Mouse (Mus musculus): ENCODE data around the gene Tut1. TPM values are rescaled to one million over a fixed set of nuclear protein-coding genes. Genes with fewer than 3 reads are reported as not detected.

Tut1 gene
- polyA plus RNA-seq, 1 experiment = 24.9 TPM

DNA sequence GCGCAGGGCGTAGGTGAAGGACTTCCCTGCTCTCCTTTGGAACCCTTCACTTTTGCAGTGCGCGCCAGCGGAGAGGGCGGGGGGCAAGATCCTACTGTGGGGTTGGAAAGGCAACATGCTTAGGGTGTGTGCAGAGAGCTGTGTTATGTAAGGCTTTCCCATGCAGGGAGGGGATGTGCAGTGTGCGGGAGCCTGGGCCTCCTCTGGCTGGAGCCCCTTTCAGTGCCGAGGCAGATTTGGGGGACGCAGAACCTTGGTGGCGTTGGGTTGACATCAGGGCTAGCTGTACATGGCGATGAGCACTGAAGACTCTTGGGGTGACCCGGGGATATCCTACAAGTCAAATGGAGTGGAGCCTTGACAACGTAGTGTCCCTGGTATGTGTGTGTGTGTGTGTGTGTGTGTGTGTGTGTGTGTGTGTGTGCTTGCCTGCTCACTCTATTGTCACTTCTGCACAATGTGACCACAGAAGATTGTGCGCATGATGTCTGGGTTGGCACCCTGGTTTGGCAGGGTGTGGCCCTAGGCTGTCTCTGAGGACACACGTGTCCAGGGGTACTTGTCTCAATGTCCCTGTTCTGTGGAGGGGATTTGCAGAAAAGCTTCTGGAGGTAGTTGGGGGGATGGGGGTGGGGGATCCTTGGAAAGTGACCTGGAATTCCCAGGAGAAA is 36.9 kb downstream of the Tut1 start:
- H3K36me3 ChIP-seq (ENCODE audit: control insufficient read depth, insufficient read depth) = no peaks in the 10 kb centered on the region
- peak overlapping the region; percentile 92 for H3K4me3 ChIP-seq
- H3K4me2 ChIP-seq (ENCODE audit: low read depth) = peak overlapping the region; percentile 100
- no peaks in the 10 kb centered on the region for H3K27me3 ChIP-seq (ENCODE audit: control insufficient read depth, insufficient read depth, insufficient read length)
- peak overlapping the region; percentile 71 for H3ac ChIP-seq (ENCODE audit: control insufficient read depth, insufficient read length)
- TF ChIP-seq POLR2AphosphoS2 (IDR thresholded peaks at IDR 0.05; ENCODE audit: insufficient read length, low read depth) (peak; percentile 26), TCF3 (IDR thresholded peaks at IDR 0.05; ENCODE audit: insufficient read length, low read depth) (no peak), USF1 (IDR thresholded peaks at IDR 0.05; ENCODE audit: low read depth) (no peak), MYOG (IDR thresholded peaks at IDR 0.05; ENCODE audit: control insufficient read depth in 1 of 3, insufficient read depth in 1 of 3, insufficient read length in 2 of 3, low read depth in 2 of 3) (peak in 1 of 3 experiments; percentile 26), E2F4 (IDR thresholded peaks at IDR 0.05; ENCODE audit: insufficient read depth) (no peak), POLR2A (IDR thresholded peaks at IDR 0.05; ENCODE audit: insufficient read length, low read depth) (peak; percentile 56), TCF12 (IDR thresholded peaks at IDR 0.05; ENCODE audit: insufficient read depth, poor library complexity, severe bottlenecking) (no peak), MYOD1 (IDR thresholded peaks at IDR 0.05; ENCODE audit: control insufficient read depth in 1 of 3, insufficient read length in 2 of 3, low read depth in 2 of 3) (no peak), MAX (IDR thresholded peaks at IDR 0.05; ENCODE audit: low read depth) (peak; percentile 47), CEBPB (IDR thresholded peaks at IDR 0.05; ENCODE audit: insufficient read depth, poor library complexity, severe bottlenecking) (no peak), SRF (IDR thresholded peaks at IDR 0.05; ENCODE audit: control insufficient read depth, insufficient read length, low read depth) (no peak), REST (IDR thresholded peaks at IDR 0.05; ENCODE audit: insufficient read depth, insufficient read length) (no peak)
- peaks cover 63% of the 10 kb centered on the region for H3K79me2 ChIP-seq (ENCODE audit: control insufficient read depth, insufficient read depth)

DNA sequence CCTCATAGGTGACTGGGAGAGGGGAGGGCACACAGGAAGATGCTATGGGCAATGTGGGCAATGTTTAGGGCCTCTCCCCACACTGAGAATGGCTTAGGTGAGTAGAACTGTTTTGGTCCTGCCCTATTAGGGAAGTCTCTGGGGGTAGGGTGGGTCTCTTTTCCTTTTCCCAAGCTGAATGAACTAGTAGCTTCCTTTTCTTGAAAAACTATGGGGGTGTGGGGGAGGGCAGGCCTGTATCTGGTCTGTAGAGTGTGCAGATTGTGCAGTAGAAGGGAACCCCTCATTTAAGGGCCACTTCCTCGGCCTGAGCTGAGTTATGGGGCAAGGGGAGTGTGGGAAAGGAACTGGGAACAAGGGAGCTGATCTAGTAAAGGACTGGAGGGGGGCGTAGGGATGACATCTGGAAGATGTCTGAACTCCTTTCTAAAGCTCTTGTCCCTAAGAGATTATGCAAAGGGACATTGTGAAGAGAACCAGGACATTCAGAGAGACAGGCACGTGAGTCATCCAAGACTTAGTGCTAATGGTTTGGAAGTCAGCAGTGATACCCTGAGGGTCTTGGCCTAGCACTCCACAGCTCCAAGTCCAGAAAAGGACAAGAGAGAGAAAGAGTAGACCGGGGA is 37.7 kb downstream of the Tut1 start:
- H3K27me3 ChIP-seq (ENCODE audit: control insufficient read depth, insufficient read depth, insufficient read length) = no peaks in the 10 kb centered on the region
- TF ChIP-seq REST (IDR thresholded peaks at IDR 0.05; ENCODE audit: insufficient read depth, insufficient read length) (no peak), SRF (IDR thresholded peaks at IDR 0.05; ENCODE audit: control insufficient read depth, insufficient read length, low read depth) (no peak), USF1 (IDR thresholded peaks at IDR 0.05; ENCODE audit: low read depth) (no peak), E2F4 (IDR thresholded peaks at IDR 0.05; ENCODE audit: insufficient read depth) (no peak), POLR2AphosphoS2 (IDR thresholded peaks at IDR 0.05; ENCODE audit: insufficient read length, low read depth) (peak; percentile 42), TCF3 (IDR thresholded peaks at IDR 0.05; ENCODE audit: insufficient read length, low read depth) (no peak), MAX (IDR thresholded peaks at IDR 0.05; ENCODE audit: low read depth) (no peak)
- peak overlapping the region; percentile 71 for H3ac ChIP-seq (ENCODE audit: control insufficient read depth, insufficient read length)
- peak overlapping the region; percentile 100 for H3K4me2 ChIP-seq (ENCODE audit: low read depth)
- H3K79me2 ChIP-seq (ENCODE audit: control insufficient read depth, insufficient read depth) = peaks cover 70% of the 10 kb centered on the region
- H3K4me3 ChIP-seq = peak overlapping the region; percentile 92
- no peaks in the 10 kb centered on the region for H3K36me3 ChIP-seq (ENCODE audit: control insufficient read depth, insufficient read depth)

DNA sequence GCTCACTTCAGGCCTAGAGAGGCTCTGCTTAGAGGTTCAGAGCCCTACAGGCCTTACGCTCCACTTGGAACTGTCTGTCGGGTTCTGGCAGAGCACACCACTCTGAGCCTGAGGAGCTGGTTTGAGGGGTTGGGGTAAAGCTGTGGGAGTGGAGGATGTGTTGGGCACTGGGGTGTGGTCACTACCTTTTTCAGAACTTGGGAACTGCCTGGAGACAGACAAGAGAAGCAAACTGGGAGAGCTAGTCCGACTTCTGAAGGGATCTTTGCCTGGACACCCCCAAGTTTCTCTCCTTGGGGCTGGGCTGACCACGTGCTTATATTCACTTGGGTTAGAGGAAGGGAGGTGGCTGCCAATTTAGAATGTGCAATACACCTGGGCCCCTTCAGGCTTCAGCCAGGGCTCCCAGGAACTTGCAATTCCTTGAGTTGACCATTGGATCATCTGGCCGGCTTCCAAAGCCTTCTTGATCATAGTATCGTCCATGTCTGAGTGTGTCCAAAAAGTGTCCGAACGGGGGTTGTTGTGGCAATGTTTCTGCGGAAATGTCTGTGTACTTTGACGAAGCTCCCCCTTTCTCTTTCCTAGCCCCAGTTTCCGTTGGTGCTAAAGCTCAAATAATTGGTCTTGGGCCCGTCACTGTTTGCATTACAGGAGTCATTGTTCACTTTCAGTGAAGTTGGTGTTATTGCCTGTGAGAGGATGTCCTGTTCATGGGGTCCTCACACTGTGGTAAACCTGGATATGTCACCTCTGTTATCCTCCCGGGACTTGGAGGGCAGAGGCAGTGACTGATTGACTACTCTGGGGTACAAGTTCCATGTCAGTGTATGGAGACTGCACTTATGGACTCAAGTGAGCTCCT is 38.5 kb downstream of the Tut1 start:
- Histone ChIP-seq H3K36me3 (ENCODE audit: control insufficient read depth, insufficient read depth) (no peaks in the 10 kb centered on the region), H3K27me3 (ENCODE audit: control insufficient read depth, insufficient read depth, insufficient read length) (no peaks in the 10 kb centered on the region), H3K79me2 (ENCODE audit: control insufficient read depth, insufficient read depth) (peaks cover 77% of the 10 kb centered on the region), H3K4me2 (ENCODE audit: low read depth) (peak overlapping the region; percentile 100), H3K4me3 (peak overlapping the region; percentile 92), H3ac (ENCODE audit: control insufficient read depth, insufficient read length) (peak overlapping the region; percentile 71)
- TF ChIP-seq TCF3 (IDR thresholded peaks at IDR 0.05; ENCODE audit: insufficient read length, low read depth) (no peak), MYOG (IDR thresholded peaks at IDR 0.05; ENCODE audit: control insufficient read depth in 1 of 3, insufficient read depth in 1 of 3, insufficient read length in 2 of 3, low read depth in 2 of 3) (no peak), E2F4 (IDR thresholded peaks at IDR 0.05; ENCODE audit: insufficient read depth) (no peak), TCF12 (IDR thresholded peaks at IDR 0.05; ENCODE audit: insufficient read depth, poor library complexity, severe bottlenecking) (no peak), MAX (IDR thresholded peaks at IDR 0.05; ENCODE audit: low read depth) (no peak), USF1 (IDR thresholded peaks at IDR 0.05; ENCODE audit: low read depth) (peak; percentile 23), POLR2AphosphoS2 (IDR thresholded peaks at IDR 0.05; ENCODE audit: insufficient read length, low read depth) (no peak), REST (IDR thresholded peaks at IDR 0.05; ENCODE audit: insufficient read depth, insufficient read length) (no peak)

DNA sequence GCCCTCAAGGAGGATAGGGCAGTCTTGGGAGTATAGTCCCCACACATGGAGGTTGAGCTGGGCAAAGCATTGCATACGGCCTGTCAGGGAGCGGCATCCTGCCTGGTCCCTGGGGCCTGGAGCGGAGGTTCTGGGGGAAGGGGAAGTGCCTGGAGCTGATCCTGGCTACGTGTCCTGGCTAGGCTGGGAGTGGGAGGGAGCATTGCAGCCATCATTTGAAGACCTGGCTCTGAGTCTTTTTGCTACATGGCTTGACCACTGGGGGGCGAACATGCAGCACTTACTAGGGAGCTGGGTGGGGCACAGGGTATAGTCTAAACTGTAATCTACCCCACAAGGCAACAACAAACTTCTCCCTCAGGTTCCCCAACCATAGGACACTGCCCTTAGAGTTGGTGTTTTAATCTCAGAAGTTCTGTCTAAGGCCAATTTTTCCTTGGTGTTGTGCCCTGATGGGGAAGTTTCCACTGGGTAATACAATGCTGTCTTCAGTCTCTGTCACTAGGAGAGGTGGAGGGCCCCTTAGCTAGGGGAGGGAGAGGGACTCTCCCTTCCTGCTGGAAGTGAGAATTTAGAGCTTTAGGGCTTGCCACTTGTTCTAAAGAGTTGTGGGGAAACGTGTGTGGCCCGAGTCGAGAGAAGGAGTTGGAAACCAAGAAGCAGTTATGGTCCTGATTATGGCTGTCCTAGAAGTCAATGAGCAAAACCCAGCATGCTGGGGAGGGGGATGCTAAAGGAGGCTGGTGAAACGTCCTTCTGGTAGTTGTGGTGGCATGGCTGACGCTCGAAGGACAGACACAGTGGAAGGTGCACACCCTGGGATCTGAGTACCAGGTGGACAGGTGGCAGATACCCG is 39.4 kb downstream of the Tut1 start:
- Histone ChIP-seq H3K36me3 (ENCODE audit: control insufficient read depth, insufficient read depth) (no peaks in the 10 kb centered on the region), H3K79me2 (ENCODE audit: control insufficient read depth, insufficient read depth) (peaks cover 85% of the 10 kb centered on the region), H3K4me2 (ENCODE audit: low read depth) (peak overlapping the region; percentile 100), H3K27me3 (ENCODE audit: control insufficient read depth, insufficient read depth, insufficient read length) (no peaks in the 10 kb centered on the region), H3ac (ENCODE audit: control insufficient read depth, insufficient read length) (peak overlapping the region; percentile 3), H3K4me3 (peak overlapping the region; percentile 92)
- TF ChIP-seq REST (IDR thresholded peaks at IDR 0.05; ENCODE audit: insufficient read depth, insufficient read length) (no peak), TCF3 (IDR thresholded peaks at IDR 0.05; ENCODE audit: insufficient read length, low read depth) (no peak), POLR2AphosphoS2 (IDR thresholded peaks at IDR 0.05; ENCODE audit: insufficient read length, low read depth) (peak; percentile 79)
